Mouse (Mus musculus) hindbrain, embryonic 11.5 days (tissue): ENCODE data around the gene Cbx6. TPM values are rescaled to one million over a fixed set of nuclear protein-coding genes. Genes with fewer than 3 reads are reported as not detected.

Source experiments
- ATAC-seq: fragments of 200-750 bp; cut with Nextera tagmentation; 2 replicates; pipeline ENCODE4 v1.8.0; 2017; ENCODE audit warnings: mild to moderate bottlenecking, moderate TSS enrichment, moderate library complexity; ENCODE audit not compliant: low FRiP score
- DNase-seq: peaks from one replicate; pipeline ENCODE4 v3.0.0-alpha.2; 2015; ENCODE audit warnings: low spot score
- H3K27ac ChIP-seq: fragments of 300-500 bp; sonication (generic); 2 replicates; pipeline ENCODE4 v1.5.1; 2014; ENCODE audit warnings: mild to moderate bottlenecking, low read depth, low read length
- H3K27me3 ChIP-seq: fragments of 300-500 bp; sonication (generic); 2 replicates; pipeline ENCODE4 v1.6.1; 2014; ENCODE audit warnings: mild to moderate bottlenecking, low read length, moderate library complexity, mixed read lengths; ENCODE audit not compliant: control insufficient read depth, insufficient read depth
- H3K36me3 ChIP-seq: fragments of 300-500 bp; sonication (generic); 2 replicates; pipeline ENCODE4 v1.6.1; 2014; ENCODE audit warnings: mild to moderate bottlenecking, low read length, moderate library complexity, mixed read lengths; ENCODE audit not compliant: control insufficient read depth, insufficient read depth
- H3K4me1 ChIP-seq: fragments of 300-500 bp; sonication (generic); replicated peaks from 2 replicates; pipeline ENCODE4 v1.6.1; 2014; ENCODE audit warnings: low read length, mixed read lengths; ENCODE audit not compliant: control insufficient read depth, insufficient read depth
- H3K4me2 ChIP-seq: fragments of 300-500 bp; sonication (generic); replicated peaks from 2 replicates; pipeline ENCODE4 v1.6.1; 2014; ENCODE audit warnings: mild to moderate bottlenecking, low read depth, low read length
- H3K4me3 ChIP-seq: fragments of 300-500 bp; sonication (generic); 2 replicates; pipeline ENCODE4 v1.5.1; 2014; ENCODE audit warnings: low read depth, low read length
- H3K9ac ChIP-seq: fragments of 300-500 bp; sonication (generic); 2 replicates; pipeline ENCODE4 v1.6.1; 2014; ENCODE audit warnings: low read depth, low read length
- H3K9me3 ChIP-seq: fragments of 300-500 bp; sonication (generic); 2 replicates; pipeline ENCODE4 v1.6.1; 2016; ENCODE audit warnings: low read length; ENCODE audit not compliant: control insufficient read depth
- WGBS: fragments of 180-500 bp; shearing (Covaris S2); extraction: QIAGEN DNeasy Blood & Tissue Kit; methylation state at CpG from one replicate; pipeline ENCODE4 v1.1.7; 2014; 5-methylcytosine and 5-hydroxymethylcytosine counted together
- polyA plus RNA-seq: library from polyadenylated mRNA; unstranded; fragments of >200 nt; fragmentation: Nextera tagmentation; extraction: Ambion mirVana; gene quantifications from 2 replicates; pipeline ENCODE4 v1.2.1, GENCODE M21; 2014

Gene Cbx6
- polyA plus RNA-seq, 1 experiment from 2014 or later: 10.8 TPM

DNA sequence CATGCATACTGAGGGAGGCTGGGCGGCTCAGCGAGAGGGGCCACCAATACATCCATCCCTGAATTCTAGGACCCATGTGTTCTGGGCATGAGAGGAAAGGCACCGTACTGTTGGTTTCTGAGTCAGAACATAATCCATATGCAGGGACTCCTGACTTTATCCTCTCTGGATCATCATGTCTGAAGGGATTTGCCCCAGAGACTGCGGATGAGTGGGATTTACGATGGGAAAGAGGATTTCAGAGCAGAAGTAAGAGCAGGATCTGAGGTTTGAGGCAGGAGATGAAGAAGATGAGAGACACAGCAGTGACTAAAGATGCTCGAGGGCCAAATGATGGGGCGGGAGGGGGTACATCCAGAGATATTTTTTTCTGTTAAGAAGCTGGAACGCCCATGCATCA is 39.1 kb upstream of the Cbx6 start:
- DNase-seq: no peak
- no peak overlapping the region for H3K9ac ChIP-seq
- no peaks in the 10 kb centered on the region for H3K9me3 ChIP-seq
- H3K4me3 ChIP-seq: no peak overlapping the region
- WGBS: 88% methylated on average over 8 of the region's 8 CpGs
- no peak overlapping the region for H3K27ac ChIP-seq
- no peaks in the 10 kb centered on the region for H3K27me3 ChIP-seq
- H3K36me3 ChIP-seq: no peaks in the 10 kb centered on the region
- no peak overlapping the region for H3K4me2 ChIP-seq
- no peak for ATAC-seq
- H3K4me1 ChIP-seq: no peaks in the 10 kb centered on the region

DNA sequence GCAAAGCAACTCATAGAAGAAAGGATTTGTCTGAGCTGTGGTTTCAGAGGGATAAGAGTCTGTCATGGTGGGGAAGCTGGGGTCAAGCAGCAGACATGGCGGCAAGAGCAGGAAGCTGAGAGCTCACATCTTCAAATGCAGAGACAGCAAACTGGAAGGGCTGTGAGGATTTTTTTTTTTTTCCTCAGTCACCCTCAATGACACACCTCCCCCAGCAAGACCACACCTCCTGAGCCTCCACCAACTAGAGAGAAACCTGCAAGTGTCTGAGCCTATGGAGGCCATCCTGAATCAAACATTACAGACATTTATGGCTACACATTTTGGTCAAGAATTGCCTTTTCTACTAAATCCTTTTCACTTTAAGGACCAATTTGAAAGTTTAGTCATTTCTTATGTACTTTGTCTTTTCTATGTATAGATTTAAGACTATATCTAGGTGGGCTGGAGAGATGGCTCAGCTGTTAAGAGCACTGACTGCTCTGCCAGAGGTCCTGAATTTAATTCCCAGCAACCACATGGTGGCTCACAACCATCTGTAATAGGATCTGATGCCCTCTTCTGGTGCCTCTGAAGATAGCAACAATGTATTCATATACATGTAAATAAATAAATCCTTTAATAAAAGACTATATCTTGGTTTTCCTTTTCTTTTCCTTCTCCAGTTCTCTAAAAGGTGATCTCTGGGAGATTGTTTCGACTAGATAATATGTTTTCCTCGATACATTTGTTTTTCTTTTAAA is 32.9 kb upstream of the Cbx6 start:
- H3K4me2 ChIP-seq: no peak overlapping the region
- ATAC-seq: no peak
- no peaks in the 10 kb centered on the region for H3K4me1 ChIP-seq
- no peaks in the 10 kb centered on the region for H3K27me3 ChIP-seq
- 84% methylated on average over 3 of the region's 3 CpGs for WGBS
- H3K36me3 ChIP-seq: no peaks in the 10 kb centered on the region
- no peak overlapping the region for H3K9ac ChIP-seq
- H3K9me3 ChIP-seq: no peaks in the 10 kb centered on the region
- H3K4me3 ChIP-seq: no peak overlapping the region
- no peak for DNase-seq
- H3K27ac ChIP-seq: no peak overlapping the region

DNA sequence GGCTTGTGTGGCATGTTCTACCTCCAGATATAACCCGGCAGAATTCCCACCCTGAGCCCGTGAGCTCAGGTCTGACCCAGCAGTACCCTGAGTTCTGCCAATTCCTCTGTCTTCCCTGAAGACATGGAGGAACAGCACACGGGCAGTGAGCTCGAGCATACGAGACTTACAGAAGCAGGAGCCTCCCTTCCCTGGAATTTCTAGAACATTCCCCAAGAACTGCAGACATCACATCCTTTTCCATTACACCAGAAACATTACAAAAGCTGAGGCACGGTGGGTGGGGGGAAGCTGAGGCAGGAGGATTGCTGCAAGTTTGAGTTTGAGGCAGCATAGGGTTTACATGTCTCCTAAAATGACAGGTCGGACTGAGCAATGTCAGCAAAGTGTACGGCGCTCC is 25.3 kb upstream of the Cbx6 start:
- H3K27ac ChIP-seq: no peak overlapping the region
- no peaks in the 10 kb centered on the region for H3K36me3 ChIP-seq
- H3K9ac ChIP-seq: no peak overlapping the region
- DNase-seq (no peak), ATAC-seq (no peak)
- no peaks in the 10 kb centered on the region for H3K9me3 ChIP-seq
- no peak overlapping the region for H3K4me3 ChIP-seq
- 92% methylated on average over 9 of the region's 9 CpGs for WGBS
- H3K4me1 ChIP-seq: no peaks in the 10 kb centered on the region
- no peak overlapping the region for H3K4me2 ChIP-seq
- no peaks in the 10 kb centered on the region for H3K27me3 ChIP-seq

DNA sequence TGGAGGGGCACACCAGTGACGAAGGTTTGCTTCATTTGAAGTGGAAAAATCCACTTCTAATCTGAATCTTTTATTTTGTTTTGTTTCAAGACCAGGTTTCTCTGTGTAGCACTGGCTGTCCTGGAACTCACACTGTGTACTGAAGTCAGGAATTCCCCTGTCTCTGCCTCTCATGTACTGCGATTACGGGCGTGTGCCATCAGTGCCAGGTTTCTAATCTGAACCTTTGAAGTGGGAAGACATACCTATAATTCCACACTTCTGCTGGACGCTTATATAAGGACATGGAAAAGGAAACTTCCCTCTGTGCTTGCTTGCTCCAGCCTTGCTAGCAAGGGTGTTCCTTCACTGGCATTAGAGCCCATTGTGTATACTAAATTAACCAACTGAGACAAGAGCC is 24.5 kb upstream of the Cbx6 start:
- ATAC-seq (no peak), DNase-seq (no peak)
- Histone ChIP-seq H3K9ac (no peak overlapping the region), H3K36me3 (no peaks in the 10 kb centered on the region), H3K4me1 (no peaks in the 10 kb centered on the region), H3K4me2 (no peak overlapping the region), H3K27ac (no peak overlapping the region), H3K9me3 (no peaks in the 10 kb centered on the region), H3K27me3 (no peaks in the 10 kb centered on the region), H3K4me3 (no peak overlapping the region)
- WGBS: 82% methylated on average over 5 of the region's 5 CpGs

DNA sequence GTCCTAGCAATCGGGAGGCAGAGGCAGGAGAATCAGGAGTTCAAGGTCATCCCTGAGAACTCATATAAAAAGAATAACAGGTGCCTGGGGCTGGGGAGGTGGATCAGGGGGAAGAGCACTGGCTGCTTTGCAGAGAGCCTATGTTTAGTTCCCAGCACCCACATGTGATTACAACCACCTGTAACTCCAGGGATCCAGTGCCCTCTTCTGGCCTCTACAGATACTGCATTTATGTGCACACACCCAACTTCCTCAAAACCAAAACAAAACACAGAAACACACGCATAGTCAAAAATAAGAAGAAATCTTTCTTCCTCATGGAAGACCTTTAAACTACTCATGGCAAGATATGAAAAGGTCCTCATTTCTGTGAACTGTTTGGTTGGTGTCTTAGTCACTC is 15.7 kb upstream of the Cbx6 start:
- Histone ChIP-seq H3K9ac (no peak overlapping the region), H3K36me3 (no peaks in the 10 kb centered on the region), H3K9me3 (no peaks in the 10 kb centered on the region), H3K4me1 (0 out of 2 replicates have a peak, but pooled peaks cover 2% of the 10 kb centered on the region), H3K27ac (no peak overlapping the region), H3K27me3 (no peaks in the 10 kb centered on the region), H3K4me2 (no peak overlapping the region), H3K4me3 (no peak overlapping the region)
- DNase-seq (no peak), ATAC-seq (no peak)
- 100% methylated on average over 2 of the region's 2 CpGs for WGBS

DNA sequence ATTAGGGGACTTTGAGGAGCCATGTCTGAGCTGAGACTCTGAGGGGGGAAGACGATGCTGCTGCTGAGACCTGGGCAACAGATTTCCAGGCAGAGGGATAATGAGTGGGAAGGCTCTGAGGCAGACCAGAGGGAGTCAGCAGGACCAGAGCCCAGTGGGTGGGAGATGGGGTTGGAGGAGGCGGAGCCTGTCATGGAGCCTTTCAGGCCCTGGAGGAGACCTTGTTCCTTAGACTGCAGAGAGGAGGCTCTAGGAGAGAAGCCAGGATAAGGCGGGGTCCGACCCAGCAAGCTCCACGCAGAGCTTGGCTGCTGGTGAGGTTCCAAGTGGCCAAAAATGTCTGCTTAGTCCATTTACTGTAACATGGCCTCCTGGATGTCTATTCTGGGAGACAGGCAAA is 12.6 kb upstream of the Cbx6 start:
- DNase-seq (no peak), ATAC-seq (no peak)
- 24% methylated on average over 5 of the region's 5 CpGs for WGBS
- H3K27ac ChIP-seq: no peak overlapping the region
- H3K4me3 ChIP-seq: no peak overlapping the region
- 0 out of 2 replicates have a peak, but pooled peaks cover 2% of the 10 kb centered on the region for H3K4me1 ChIP-seq
- no peaks in the 10 kb centered on the region for H3K9me3 ChIP-seq
- H3K36me3 ChIP-seq: no peaks in the 10 kb centered on the region
- no peak overlapping the region for H3K9ac ChIP-seq
- H3K27me3 ChIP-seq: no peaks in the 10 kb centered on the region
- no peak overlapping the region for H3K4me2 ChIP-seq

DNA sequence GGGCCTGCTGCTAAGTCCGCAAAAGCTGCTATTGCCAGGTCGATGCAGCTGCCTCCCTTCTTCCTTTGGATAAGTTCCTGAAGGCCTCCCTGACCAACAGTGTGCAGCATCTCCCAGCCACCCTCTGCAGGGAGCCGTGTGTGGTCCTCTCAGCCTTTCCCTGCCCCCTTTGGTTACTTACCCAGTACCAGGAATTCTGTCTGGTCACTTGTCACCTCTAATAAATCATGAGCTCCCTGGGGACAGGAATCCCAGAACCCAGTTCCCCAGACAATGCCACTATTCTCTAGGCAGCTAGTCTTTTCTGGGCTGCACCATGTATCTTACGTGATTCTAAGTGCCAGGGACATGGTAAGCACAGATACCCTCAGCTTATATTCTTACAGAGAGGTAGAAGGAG is 11.5 kb upstream of the Cbx6 start:
- Histone ChIP-seq H3K27me3 (no peaks in the 10 kb centered on the region), H3K36me3 (no peaks in the 10 kb centered on the region), H3K27ac (no peak overlapping the region), H3K4me2 (no peak overlapping the region), H3K4me3 (no peak overlapping the region), H3K9ac (no peak overlapping the region), H3K4me1 (0 out of 2 replicates have a peak, but pooled peaks cover 2% of the 10 kb centered on the region), H3K9me3 (no peaks in the 10 kb centered on the region)
- DNase-seq: no peak
- WGBS: 71% methylated on average over 4 of the region's 4 CpGs
- no peak for ATAC-seq

DNA sequence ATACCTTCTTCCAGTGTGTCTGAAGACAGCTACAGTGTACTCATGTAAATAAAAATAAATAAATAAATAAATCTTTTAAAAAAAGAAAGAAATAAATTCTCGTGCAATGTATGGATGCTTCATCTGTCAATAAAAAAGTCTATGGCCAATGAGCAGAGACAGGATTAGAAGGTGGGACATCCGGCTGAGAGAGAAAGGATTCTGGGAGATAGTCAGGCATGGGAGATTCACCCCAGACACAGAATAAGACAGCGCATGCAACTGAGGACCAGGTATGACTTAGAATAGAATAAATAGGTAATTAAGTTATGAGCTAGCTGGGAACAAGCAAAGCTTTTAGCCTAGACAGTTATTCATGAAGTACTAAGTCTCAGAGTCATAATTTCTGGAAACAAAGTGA is 8.5 kb upstream of the Cbx6 start:
- 84% methylated on average over 3 of the region's 3 CpGs for WGBS
- H3K4me2 ChIP-seq: no peak overlapping the region
- no peak for ATAC-seq

DNA sequence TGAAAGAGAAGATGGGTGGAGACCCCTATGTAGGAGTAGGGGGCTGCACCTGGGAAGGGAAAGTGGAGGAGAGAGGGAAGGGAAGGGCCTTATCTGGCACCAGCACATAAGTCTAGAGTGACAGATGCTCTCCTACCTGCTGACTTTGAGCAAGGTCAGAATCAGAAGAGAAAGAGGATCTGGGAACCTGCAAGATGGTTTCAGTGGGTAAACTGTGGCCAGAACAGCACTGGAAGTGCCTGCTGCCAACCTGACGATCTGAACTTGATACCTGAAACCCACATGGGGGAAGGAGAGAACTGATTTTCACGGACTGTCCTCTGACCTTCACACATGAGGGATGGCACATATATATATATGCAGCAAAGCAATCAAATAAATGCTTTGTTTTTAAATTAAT is 5.8 kb upstream of the Cbx6 start:
- no peak for DNase-seq
- H3K4me2 ChIP-seq: no peak overlapping the region
- no peaks in the 10 kb centered on the region for H3K4me1 ChIP-seq
- no peak overlapping the region for H3K4me3 ChIP-seq
- no peak overlapping the region for H3K27ac ChIP-seq
- WGBS: 66% methylated on average over 2 of the region's 2 CpGs
- H3K9me3 ChIP-seq: no peaks in the 10 kb centered on the region
- no peak for ATAC-seq
- H3K27me3 ChIP-seq: no peaks in the 10 kb centered on the region
- H3K9ac ChIP-seq: no peak overlapping the region
- no peaks in the 10 kb centered on the region for H3K36me3 ChIP-seq

More for the DNA sequence above, 8.5 kb upstream of the Cbx6 start:
- no peak overlapping the region for H3K9ac ChIP-seq
- H3K4me1 ChIP-seq: 0 out of 2 replicates have a peak, but pooled peaks cover 2% of the 10 kb centered on the region
- no peak overlapping the region for H3K27ac ChIP-seq
- no peaks in the 10 kb centered on the region for H3K27me3 ChIP-seq
- H3K36me3 ChIP-seq: no peaks in the 10 kb centered on the region
- no peaks in the 10 kb centered on the region for H3K9me3 ChIP-seq
- no peak for DNase-seq
- no peak overlapping the region for H3K4me3 ChIP-seq
